Mouse (Mus musculus) hindbrain, postnatal 0 days (tissue): ENCODE measurements around the gene Dnajc27. TPM values are rescaled to one million over a fixed set of nuclear protein-coding genes. Genes with fewer than 3 reads are reported as not detected.

Experiments
- ATAC-seq: fragments of 200-750 bp; cut with Nextera tagmentation; 2 replicates; pipeline ENCODE4 v1.8.0; 2017; ENCODE audit warnings: mild to moderate bottlenecking, moderate TSS enrichment, moderate library complexity
- DNase-seq: peaks from one replicate; pipeline ENCODE4 v3.0.0-alpha.2; 2015; ENCODE audit warnings: low spot score
- H3K27ac ChIP-seq: fragments of 300-500 bp; sonication (generic); 2 replicates; pipeline ENCODE4 v1.5.1; 2014; ENCODE audit warnings: mild to moderate bottlenecking
- H3K27me3 ChIP-seq: fragments of 300-500 bp; sonication (generic); 2 replicates; pipeline ENCODE4 v1.6.1; 2014; ENCODE audit warnings: low read length, mixed read lengths; ENCODE audit not compliant: insufficient read depth
- H3K36me3 ChIP-seq: fragments of 300-500 bp; sonication (generic); 2 replicates; pipeline ENCODE4 v1.6.1; 2014; ENCODE audit warnings: low read length, mixed read lengths; ENCODE audit not compliant: insufficient read depth
- H3K4me1 ChIP-seq: fragments of 300-500 bp; sonication (generic); 2 replicates; pipeline ENCODE4 v1.6.1; 2014; ENCODE audit warnings: antibody characterized with exemption, low read length, mixed read lengths; ENCODE audit not compliant: insufficient read depth
- H3K4me2 ChIP-seq: fragments of 300-500 bp; sonication (generic); 2 replicates; pipeline ENCODE4 v1.6.1; 2014; ENCODE audit warnings: low read depth, mild to moderate bottlenecking, low read length, moderate library complexity, mixed read lengths
- H3K4me3 ChIP-seq: fragments of 300-500 bp; sonication (generic); 2 replicates; pipeline ENCODE4 v1.5.1; 2014; ENCODE audit warnings: low read length
- H3K9ac ChIP-seq: fragments of 300-500 bp; sonication (generic); replicated peaks from 2 replicates; pipeline ENCODE4 v1.6.1; 2014; ENCODE audit warnings: mild to moderate bottlenecking, low read length, moderate library complexity, mixed read lengths
- H3K9me3 ChIP-seq: fragments of 300-500 bp; sonication (generic); 2 replicates; pipeline ENCODE4 v1.6.1; 2016; ENCODE audit warnings: low read length, mixed read lengths
- CTCF ChIP-seq: IDR thresholded peaks from 2 replicates; pipeline ENCODE4 v1.5.1; 2016; ENCODE audit warnings: antibody characterized with exemption, control low read depth, low read depth
- WGBS: fragments of 180-500 bp; shearing (Covaris S2); extraction: QIAGEN DNeasy Blood & Tissue Kit; methylation state at CpG from one replicate; pipeline ENCODE4 v1.1.7; 2014; 5-methylcytosine and 5-hydroxymethylcytosine counted together
- polyA plus RNA-seq: library from polyadenylated mRNA; unstranded; fragments of >200 nt; fragmentation: Nextera tagmentation; extraction: Ambion mirVana; gene quantifications from 2 replicates; pipeline ENCODE4 v1.2.1, GENCODE M21; 2015
- total RNA-seq: library from RNA; depleted of rRNA; stranded (reverse); fragments of >200 nt; gene quantifications from 2 replicates; pipeline ENCODE4 v1.2.3, GENCODE M21; 2014

The Dnajc27 gene
- total and polyA plus RNA-seq, 2 experiments from 2014 or later: 25.2 to 49.5 TPM

- WGBS: 62% methylated on average over 1 of the region's 1 CpGs
- H3K4me1 ChIP-seq: 0 out of 2 replicates have a peak, but pooled peaks cover 4% of the 10 kb centered on the region
- no peak for ATAC-seq
- H3K9me3 ChIP-seq: no peaks in the 10 kb centered on the region
- no peaks in the 10 kb centered on the region for H3K36me3 ChIP-seq
- no peak overlapping the region for H3K4me2 ChIP-seq
- TF ChIP-seq CTCF: no peak
- H3K4me3 ChIP-seq: no peak overlapping the region
- no peaks in the 10 kb centered on the region for H3K27me3 ChIP-seq
- H3K9ac ChIP-seq: no peak overlapping the region
- DNase-seq: no peak
- H3K27ac ChIP-seq: no peak overlapping the region
These were observed 4.3 kb upstream of the Dnajc27 start for GRCm38 (mm10) chr12:4078069-4078468.

- peak; percentile 92 for TF ChIP-seq CTCF
- Histone ChIP-seq H3K27ac (no peak overlapping the region), H3K9me3 (no peaks in the 10 kb centered on the region), H3K36me3 (no peaks in the 10 kb centered on the region), H3K27me3 (no peaks in the 10 kb centered on the region), H3K4me1 (0 out of 2 replicates have a peak, but pooled peaks cover 4% of the 10 kb centered on the region), H3K9ac (no peak overlapping the region), H3K4me3 (no peak overlapping the region), H3K4me2 (no peak overlapping the region)
- DNase-seq (peak; percentile 88), ATAC-seq (no peak)
- 2% methylated on average over 2 of the region's 2 CpGs for WGBS
These were observed 2.1 kb upstream of the Dnajc27 start for GRCm38 (mm10) chr12:4080311-4080710.

GRCm38 (mm10) chr12:4083441-4083840 lies 1.1 kb downstream of the Dnajc27 start:
- 46% methylated on average over 8 of the region's 8 CpGs for WGBS
- Histone ChIP-seq H3K9me3 (no peaks in the 10 kb centered on the region), H3K27me3 (no peaks in the 10 kb centered on the region), H3K9ac (peak overlapping the region; percentile 67; the same call in 1 of the 2 replicates), H3K36me3 (peaks cover 25% of the 10 kb centered on the region), H3K4me2 (peak overlapping the region; percentile 67), H3K4me3 (peak overlapping the region; percentile 53), H3K4me1 (0 out of 2 replicates have a peak, but pooled peaks cover 4% of the 10 kb centered on the region), H3K27ac (peak overlapping the region; percentile 98; the same call in 1 of the 2 replicates)
- DNase-seq: no peak
- ATAC-seq: no peak
- TF ChIP-seq CTCF: no peak

GRCm38 (mm10) chr12:4107383-4107782 lies 25.0 kb downstream of the Dnajc27 start:
- Histone ChIP-seq H3K36me3 (peaks cover 28% of the 10 kb centered on the region; the same call in 1 of the 2 replicates), H3K27me3 (no peaks in the 10 kb centered on the region), H3K4me1 (no peaks in the 10 kb centered on the region), H3K4me2 (no peak overlapping the region), H3K27ac (no peak overlapping the region), H3K9me3 (no peaks in the 10 kb centered on the region), H3K4me3 (no peak overlapping the region), H3K9ac (no peak overlapping the region)
- DNase-seq: peak; percentile 88
- 76% methylated on average over 4 of the region's 4 CpGs for WGBS
- ATAC-seq: peak; percentile 85
- peak; percentile 93 for TF ChIP-seq CTCF

- H3K27me3 ChIP-seq: no peaks in the 10 kb centered on the region
- no peak for DNase-seq
- H3K4me1 ChIP-seq: no peaks in the 10 kb centered on the region
- 0 out of 2 replicates have a peak, but pooled peaks cover 2% of the 10 kb centered on the region for H3K9me3 ChIP-seq
- no peak overlapping the region for H3K4me2 ChIP-seq
- 79% methylated on average over 9 of the region's 9 CpGs for WGBS
- H3K4me3 ChIP-seq: no peak overlapping the region
- 0 out of 2 replicates have a peak, but pooled peaks have one; percentile 38 for ATAC-seq
- peak overlapping the region; percentile 7; the same call in 1 of the 2 replicates for H3K27ac ChIP-seq
- no peaks in the 10 kb centered on the region for H3K36me3 ChIP-seq
- no peak for TF ChIP-seq CTCF
- H3K9ac ChIP-seq: no peak overlapping the region
These were observed 33.7 kb downstream of the Dnajc27 start for GRCm38 (mm10) chr12:4116132-4116531.

- DNase-seq (no peak), ATAC-seq (no peak)
- H3K27me3 ChIP-seq: no peaks in the 10 kb centered on the region
- TF ChIP-seq CTCF: no peak
- H3K36me3 ChIP-seq: no peaks in the 10 kb centered on the region
- 81% methylated on average over 3 of the region's 3 CpGs for WGBS
- H3K4me3 ChIP-seq: no peak overlapping the region
- no peak overlapping the region for H3K9ac ChIP-seq
- H3K4me2 ChIP-seq: no peak overlapping the region
- H3K9me3 ChIP-seq: 0 out of 2 replicates have a peak, but pooled peaks cover 2% of the 10 kb centered on the region
- H3K4me1 ChIP-seq: no peaks in the 10 kb centered on the region
- no peak overlapping the region for H3K27ac ChIP-seq
These were observed 34.8 kb downstream of the Dnajc27 start for GRCm38 (mm10) chr12:4117136-4117535.

- H3K36me3 ChIP-seq: no peaks in the 10 kb centered on the region
- no peaks in the 10 kb centered on the region for H3K4me1 ChIP-seq
- 71% methylated on average over 4 of the region's 4 CpGs for WGBS
- DNase-seq (no peak), ATAC-seq (no peak)
- no peak overlapping the region for H3K9ac ChIP-seq
- H3K4me3 ChIP-seq: no peak overlapping the region
- TF ChIP-seq CTCF: no peak
- H3K4me2 ChIP-seq: no peak overlapping the region
- 0 out of 2 replicates have a peak, but pooled peaks cover 2% of the 10 kb centered on the region for H3K9me3 ChIP-seq
- H3K27ac ChIP-seq: no peak overlapping the region
- H3K27me3 ChIP-seq: no peaks in the 10 kb centered on the region
These were observed 35.2 kb downstream of the Dnajc27 start for GRCm38 (mm10) chr12:4117579-4117978.
